Mouse (Mus musculus): ENCODE measurements around the gene Jagn1.

Jagn1 gene

GRCm38 (mm10) chr6:113442442-113443090, at the start of gene Jagn1:
TSS of gene Jagn1 (plus strand) at chr6:113442569.
- peak; percentile 99 for DNase-seq (ENCODE audit: low spot score)

GRCm38 (mm10) chr6:113393951-113394350, 48.4 kb upstream of the Jagn1 start:
- DNase-seq (ENCODE audit: low spot score) = no peak

- DNase-seq (ENCODE audit: low spot score) = no peak
Measured at GRCm38 (mm10) chr6:113394811-113395210, 47.6 kb upstream of the Jagn1 start.

- no peak for DNase-seq (ENCODE audit: low spot score)
Measured at GRCm38 (mm10) chr6:113395501-113395900, 46.9 kb upstream of the Jagn1 start.

- DNase-seq (ENCODE audit: low spot score) = no peak
Measured at GRCm38 (mm10) chr6:113396270-113397030, 45.9 kb upstream of the Jagn1 start.

GRCm38 (mm10) chr6:113402094-113402493, 40.3 kb upstream of the Jagn1 start:
- no peak for DNase-seq (ENCODE audit: low spot score)

- DNase-seq (ENCODE audit: low spot score) = no peak
Measured at GRCm38 (mm10) chr6:113404649-113405448, 37.5 kb upstream of the Jagn1 start.

GRCm38 (mm10) chr6:113405483-113405882, 36.9 kb upstream of the Jagn1 start:
- no peak for DNase-seq (ENCODE audit: low spot score)

GRCm38 (mm10) chr6:113406683-113407082, 35.7 kb upstream of the Jagn1 start:
- DNase-seq (ENCODE audit: low spot score) = no peak

GRCm38 (mm10) chr6:113410001-113410400, 32.4 kb upstream of the Jagn1 start:
- no peak for DNase-seq (ENCODE audit: low spot score)

GRCm38 (mm10) chr6:113416416-113416815, 26.0 kb upstream of the Jagn1 start:
- no peak for DNase-seq (ENCODE audit: low spot score)

- DNase-seq (ENCODE audit: low spot score) = no peak
Measured at GRCm38 (mm10) chr6:113418441-113419198, 23.7 kb upstream of the Jagn1 start.

- DNase-seq (ENCODE audit: low spot score) = peak; percentile 98
Measured at GRCm38 (mm10) chr6:113419199-113419587, 23.2 kb upstream of the Jagn1 start, which contains the start of gene Rpusd3. TSS of gene Rpusd3 (minus strand) at chr6:113419340.

GRCm38 (mm10) chr6:113423000-113423399, 19.4 kb upstream of the Jagn1 start:
- DNase-seq (ENCODE audit: low spot score) = no peak

GRCm38 (mm10) chr6:113424187-113424586, 18.2 kb upstream of the Jagn1 start:
- no peak for DNase-seq (ENCODE audit: low spot score)

GRCm38 (mm10) chr6:113426696-113427095, 15.7 kb upstream of the Jagn1 start:
- no peak for DNase-seq (ENCODE audit: low spot score)

- DNase-seq (ENCODE audit: low spot score) = peak; percentile 68
Measured at GRCm38 (mm10) chr6:113427397-113427796, 15.0 kb upstream of the Jagn1 start.

GRCm38 (mm10) chr6:113428006-113428405, 14.4 kb upstream of the Jagn1 start:
- no peak for DNase-seq (ENCODE audit: low spot score)

- no peak for DNase-seq (ENCODE audit: low spot score)
Measured at GRCm38 (mm10) chr6:113429965-113430364, 12.4 kb upstream of the Jagn1 start.

- no peak for DNase-seq (ENCODE audit: low spot score)
Measured at GRCm38 (mm10) chr6:113430846-113431245, 11.5 kb upstream of the Jagn1 start.

- no peak for DNase-seq (ENCODE audit: low spot score)
Measured at GRCm38 (mm10) chr6:113431801-113432200, 10.6 kb upstream of the Jagn1 start.

- DNase-seq (ENCODE audit: low spot score) = no peak
Measured at GRCm38 (mm10) chr6:113433661-113434060, 8.7 kb upstream of the Jagn1 start.
